Mouse (Mus musculus): ENCODE measurements at regions not wholly inside any gene's neighbourhood (a gene's known extent, or its start where the extent isn't known, plus 50 kb on each side); places are given as distances from the start of the nearest gene placed in this dataset.

- peak; percentile 9 to 18 for DNase-seq (ENCODE audit: low spot score in 2 of 2)
These were observed 148.4 kb upstream of the Ube3a start for GRCm38 (mm10) chr7:59080109-59080508.

Measured in layer of hippocampus, adult 8-10 months (tissue).